Mouse (Mus musculus): Measurements from ENCODE around the gene Pabpc6. TPM values are rescaled to one million over a fixed set of nuclear protein-coding genes. Genes with fewer than 3 reads are reported as not detected.

Pabpc6 gene
- total and polyA plus RNA-seq, 3 experiments = not detected

Other genes with a start within 250 kb of the Pabpc6 start
- gene Gm17728, start 247.7 kb downstream of the Pabpc6 start, total RNA-seq (2021) = not detected
- not detected in 2 replicates for gene Gm17728, start 247.7 kb downstream of the Pabpc6 start, polyA plus RNA-seq (2012; rRNA removed)